Mouse (Mus musculus) CD4-positive, CD25-positive, alpha-beta regulatory T cell, adult 4 months (primary cell): ENCODE results near the gene Myocos. TPM values are rescaled to one million over a fixed set of nuclear protein-coding genes. Genes with fewer than 3 reads are reported as not detected.

Experiments used
- ATAC-seq: one replicate; pipeline ENCODE4 v1.8.0; 2017
- polyA plus RNA-seq, 2 experiments: library from polyadenylated mRNA; unstranded; fragments of 100-300 nt; shearing (Covaris generic); gene quantifications; one replicate each; pipeline ENCODE4 v1.2.1; 2017

Myocos gene
- polyA plus RNA-seq, 2 experiments from 2014 or later: not detected

- peak; percentile 92 for ATAC-seq
Observed at GRCm38 (mm10) chr1:162615511-162615910, 42.5 kb downstream of the Myocos start.

GRCm38 (mm10) chr1:162611191-162611590 lies 46.8 kb downstream of the Myocos start:
- no peak for ATAC-seq

GRCm38 (mm10) chr1:162609633-162610250 lies 48.3 kb downstream of the Myocos start:
- no peak for ATAC-seq

- no peak for ATAC-seq
Observed at GRCm38 (mm10) chr1:162608127-162608526, 49.9 kb downstream of the Myocos start.

- ATAC-seq: no peak
Observed at GRCm38 (mm10) chr1:162601288-162601687, 56.7 kb downstream of the Myocos start.

GRCm38 (mm10) chr1:162599617-162600016 lies 58.4 kb downstream of the Myocos start:
- no peak for ATAC-seq

- no peak for ATAC-seq
Observed at GRCm38 (mm10) chr1:162597379-162598102, 60.5 kb downstream of the Myocos start.

Other genes with a start within 250 kb of the Myocos start
- under 1 TPM; 0.41 to 0.55 TPM for gene Dnm3, start 180.2 kb downstream of the Myocos start, polyA plus RNA-seq
- gene Mettl13, start 109.7 kb downstream of the Myocos start, polyA plus RNA-seq: 10 to 100 TPM in 1 of 2 experiments, 1 to 10 TPM in 1; 5.9 to 16.8 TPM
- gene Vamp4, start 87.7 kb downstream of the Myocos start, polyA plus RNA-seq: 100 to 1,000 TPM in 1 of 2 experiments, 10 to 100 TPM in 1; 91.3 to 111 TPM
- gene Myoc, start 19.1 kb downstream of the Myocos start, polyA plus RNA-seq: not detected
- gene Prrc2c, start 82.3 kb upstream of the Myocos start, polyA plus RNA-seq: 100 to 1,000 TPM; 259 to 407 TPM
- gene Fmo4, start 155.8 kb upstream of the Myocos start, polyA plus RNA-seq: not detected
- under 1 TPM; 0.22 to 0.72 TPM for gene Fmo1, start 208.4 kb upstream of the Myocos start, polyA plus RNA-seq
- gene Fmo2, start 240.5 kb upstream of the Myocos start, polyA plus RNA-seq: not detected